In genomic region chr13:96010861-96011511, GRCm38 (mm10) we compare ENCODE assay signal across 8 mouse cellular contexts.
DNase-seq lines count a peak whose midpoint lies in the region; ATAC-seq and TF ChIP-seq lines count a peak whose summit lies in the region.
"Had no signal": no experiment of that assay in that cellular context is flagged by ENCODE, and none has a peak within 500 bp of the region (broad histone marks: within the 10 kb centered on the region; RNA-seq: fewer than 3 reads in every experiment).

No protein-coding gene starts in this region.

- TF ChIP-seq POLR2A in olfactory bulb, adult 2 months (IDR thresholded peaks at IDR 0.05; ENCODE audit: insufficient read depth, low read depth, low read length) = no peak

- H3K27me3 ChIP-seq in megakaryocyte, embryonic 14.5 days (replicated peaks) = peaks cover 10% of the 10 kb centered on the region
- H3K27me3 ChIP-seq: embryonic facial prominence, embryonic 13.5 days had no signal

- peak overlapping the region; percentile 60 for H3K4me3 ChIP-seq in megakaryocyte, embryonic 14.5 days (replicated peaks)
- H3K4me3 ChIP-seq in olfactory bulb, adult 2 months (ENCODE audit: insufficient read depth, low read depth, low read length) = no peak overlapping the region
- H3K4me3 ChIP-seq: embryonic facial prominence, embryonic 13.5 days had no signal

- H3K4me1 ChIP-seq in megakaryocyte, embryonic 14.5 days = peaks cover 9% of the 10 kb centered on the region
- peaks cover 3% of the 10 kb centered on the region for H3K4me1 ChIP-seq in olfactory bulb, adult 2 months (ENCODE audit: control insufficient read depth, insufficient read depth, low read length)

- H3K27ac ChIP-seq in olfactory bulb, adult 2 months (ENCODE audit: insufficient read depth, low read depth, low read length) = peak overlapping the region; percentile 52
- H3K27ac ChIP-seq: embryonic facial prominence, embryonic 13.5 days had no signal

- peak; percentile 49 for DNase-seq in c-Kit-positive CD71-negative TER-119-negative erythroid progenitor cells, embryonic 14.5 days (ENCODE audit: low read depth)
- DNase-seq in spleen, postnatal 10 days (ENCODE audit: low spot score in 2 of 2) = no peak
- DNase-seq in cerebellum, adult 9-10 months = no peak

- H3K36me3 ChIP-seq in megakaryocyte, embryonic 14.5 days (replicated peaks; ENCODE audit: low read length) = no peaks in the 10 kb centered on the region
- H3K36me3 ChIP-seq: embryonic facial prominence, embryonic 13.5 days had no signal

- no peaks in the 10 kb centered on the region for H3K9me3 ChIP-seq in megakaryocyte, embryonic 14.5 days
- H3K9me3 ChIP-seq: embryonic facial prominence, embryonic 13.5 days had no signal

- 36% methylated on average over 11 of the region's 11 CpGs for WGBS in olfactory bulb, adult 2 months

- no peak for ATAC-seq in megakaryocyte, adult 5-6 weeks (ENCODE audit: poor library complexity, severe bottlenecking)
- ATAC-seq in inflammation-experienced regulatory T-cells, adult 6 months = peak; percentile 54

- TF ChIP-seq CTCF in olfactory bulb, adult 2 months (IDR thresholded peaks at IDR 0.05; ENCODE audit: insufficient read depth, low read depth, low read length) = no peak
